Mouse (Mus musculus): ENCODE measurements around the gene Olig3. TPM values are rescaled to one million over a fixed set of nuclear protein-coding genes. Genes with fewer than 3 reads are reported as not detected.

Olig3 gene
- not detected in 2 replicates for polyA plus RNA-seq (2012; rRNA removed)

GRCm38 (mm10) chr10:19356071-19356583 is at the start of gene Olig3:
Gene Olig3 (plus strand): TSS chr10:19356533.

Other genes starting within 250 kb of the Olig3 start
- gene Ifngr1, start 235.4 kb downstream of the Olig3 start, polyA plus RNA-seq (2012; rRNA removed), result 16.5 and 20.9 TPM in 2 replicates

Measured in liver, embryonic 14 days (tissue).